In the genomic region with DNA sequence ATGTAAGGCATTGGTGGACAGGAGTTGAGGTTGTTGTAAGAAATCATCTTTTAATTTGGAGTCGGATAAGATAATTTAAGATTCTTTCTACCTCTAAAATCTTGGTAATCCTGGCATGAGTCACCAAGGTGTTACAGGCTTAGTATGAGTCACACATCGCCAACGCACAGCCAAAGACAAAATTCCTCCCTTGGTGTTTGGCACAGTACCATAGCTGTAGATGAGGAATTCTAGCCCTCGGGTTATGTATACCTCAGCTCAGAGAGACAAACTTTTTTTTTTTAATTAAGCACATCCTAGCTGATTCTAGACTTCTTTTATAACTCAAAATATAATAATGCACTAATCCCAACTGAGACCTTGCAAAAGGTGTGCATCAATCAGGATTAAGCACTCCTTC, we compare ENCODE assay signal across 7 mouse cellular contexts. TPM values are rescaled to one million over a fixed set of nuclear protein-coding genes. Genes with fewer than 3 reads are reported as not detected.
DNase-seq lines count a peak whose midpoint lies in the region; ATAC-seq and TF ChIP-seq lines count a peak whose summit lies in the region.

No protein-coding gene starts in this region.

- H3K4me1 ChIP-seq in bone marrow, adult 2 months (ENCODE audit: control insufficient read depth, insufficient read depth, low read length) = no peaks in the 10 kb centered on the region
- H3K4me1 ChIP-seq in forebrain, embryonic 10.5 days = peaks cover 39% of the 10 kb centered on the region
- H3K4me1 ChIP-seq in limb, embryonic 13.5 days = peaks cover 12% of the 10 kb centered on the region
- no peaks in the 10 kb centered on the region; the same call in 1 of the 2 replicates for H3K4me1 ChIP-seq in stomach, embryonic 14.5 days (ENCODE audit: control insufficient read depth, insufficient read depth, low read length)

- peak; percentile 30 for DNase-seq in layer of hippocampus, adult 9-11 months
- DNase-seq in layer of hippocampus, adult 8-10 months (ENCODE audit: low spot score in 2 of 2) = no peak
- no peak for DNase-seq in forebrain, embryonic 10.5 days (ENCODE audit: extremely low spot score, low spot score)

- peaks cover 2% of the 10 kb centered on the region; the same call in 1 of the 2 replicates for H3K36me3 ChIP-seq in forebrain, embryonic 10.5 days (replicated peaks)
- no peaks in the 10 kb centered on the region for H3K36me3 ChIP-seq in limb, embryonic 13.5 days
- H3K36me3 ChIP-seq in stomach, embryonic 14.5 days (ENCODE audit: control insufficient read depth, insufficient read depth, low read length) = no peaks in the 10 kb centered on the region

- peak overlapping the region; percentile 79 for H3K4me3 ChIP-seq in bone marrow, adult 2 months (replicated peaks; ENCODE audit: control insufficient read depth, low read depth, low read length)
- H3K4me3 ChIP-seq in forebrain, embryonic 10.5 days = peak overlapping the region; percentile 94
- H3K4me3 ChIP-seq in limb, embryonic 13.5 days = peak overlapping the region; percentile 64
- peak overlapping the region; percentile 77 for H3K4me3 ChIP-seq in stomach, embryonic 14.5 days (ENCODE audit: low read depth, low read length)

- no peaks in the 10 kb centered on the region for H3K9me3 ChIP-seq in forebrain, embryonic 10.5 days
- no peaks in the 10 kb centered on the region for H3K9me3 ChIP-seq in limb, embryonic 13.5 days
- no peaks in the 10 kb centered on the region for H3K9me3 ChIP-seq in stomach, embryonic 14.5 days (ENCODE audit: control insufficient read depth, low read depth, low read length)

- peak overlapping the region; percentile 74 for H3K4me2 ChIP-seq in limb, embryonic 13.5 days (replicated peaks)
- H3K4me2 ChIP-seq in stomach, embryonic 14.5 days (replicated peaks; ENCODE audit: low read depth, low read length) = peak overlapping the region; percentile 93

- H3K9ac ChIP-seq in limb, embryonic 13.5 days = peak overlapping the region; percentile 85
- no peak overlapping the region for H3K9ac ChIP-seq in stomach, embryonic 14.5 days (replicated peaks; ENCODE audit: low read depth, low read length)

- no peak for TF ChIP-seq POLR2A in bone marrow, adult 2 months (IDR thresholded peaks at IDR 0.05; ENCODE audit: borderline replicate concordance, control insufficient read depth, low read depth, low read length)

- H3K27ac ChIP-seq in bone marrow, adult 2 months (ENCODE audit: control insufficient read depth, insufficient read depth, low read depth, low read length, poor library complexity) = no peak overlapping the region
- peak overlapping the region; percentile 94 for H3K27ac ChIP-seq in forebrain, embryonic 10.5 days
- H3K27ac ChIP-seq in limb, embryonic 13.5 days = peak overlapping the region; percentile 87
- H3K27ac ChIP-seq in stomach, embryonic 14.5 days (ENCODE audit: low read length) = peak overlapping the region; percentile 77; the same call in 1 of the 2 replicates

- H3K27me3 ChIP-seq in forebrain, embryonic 10.5 days (ENCODE audit: poor library complexity, severe bottlenecking) = no peaks in the 10 kb centered on the region
- no peaks in the 10 kb centered on the region for H3K27me3 ChIP-seq in limb, embryonic 13.5 days
- H3K27me3 ChIP-seq in stomach, embryonic 14.5 days (ENCODE audit: control insufficient read depth, insufficient read depth, low read length) = no peaks in the 10 kb centered on the region

- TF ChIP-seq CTCF in bone marrow, adult 2 months (IDR thresholded peaks at IDR 0.05; ENCODE audit: control insufficient read depth, insufficient read depth, low read length) = no peak

- WGBS in bone marrow, adult 2 months = 36% methylated on average over 4 of the region's 4 CpGs
- 62% methylated on average over 4 of the region's 4 CpGs for WGBS in forebrain, embryonic 10.5 days
- 39% methylated on average over 4 of the region's 4 CpGs for WGBS in limb, embryonic 13.5 days
- WGBS in stomach, embryonic 14.5 days = 33% methylated on average over 4 of the region's 4 CpGs

- ATAC-seq in limb, embryonic 13.5 days (ENCODE audit: low FRiP score, low read depth) = no peak
- no peak for ATAC-seq in stomach, embryonic 14.5 days (ENCODE audit: insufficient number of reproducible peaks, insufficient read depth, low FRiP score, low read depth)
- no peak for ATAC-seq in granulocyte monocyte progenitor cell, adult 5-6 weeks (replicated peaks; ENCODE audit: poor library complexity, severe bottlenecking)

RNA-seq across cellular contexts. Expression of a gene that starts 1.0 kb away (rescaled TPM):
- 10 to 100 TPM; 13.8 to 20.9 (median 16.8) TPM for total RNA-seq in layer of hippocampus, adult 8-10 months (2022)
- 5.8 and 9.5 TPM in 2 replicates for polyA plus RNA-seq in bone marrow, adult 2 months (2011; ENCODE audit: insufficient read depth, insufficient read length, low replicate concordance, missing spikeins)
- 40.5 and 41.1 TPM in 2 replicates for polyA plus RNA-seq in forebrain, embryonic 10.5 days (2016; fragmentation: Nextera tagmentation; extraction: Ambion mirVana)
- polyA plus RNA-seq in limb, embryonic 13.5 days (2015; fragmentation: Nextera tagmentation; extraction: Ambion mirVana) = 31.2 and 31.7 TPM in 2 replicates
- 26.5 and 26.7 TPM in 2 replicates for polyA plus RNA-seq in stomach, embryonic 14.5 days (2014; fragmentation: Nextera tagmentation; extraction: Ambion mirVana)
- total RNA-seq in granulocyte monocyte progenitor cell, adult 5-6 weeks (2014; fragmentation: Nextera tagmentation) = 5.9 and 6.1 TPM in 2 replicates
- 2.0 TPM in 2 replicates for total RNA-seq in granulocyte monocyte progenitor cell, adult 5-6 weeks (2017)
